Mouse (Mus musculus) testis, adult 2 months (tissue): Measurements from ENCODE around the gene Wdtc1. TPM values are rescaled to one million over a fixed set of nuclear protein-coding genes. Genes with fewer than 3 reads are reported as not detected.

Experiments
- H3K27ac ChIP-seq: fragments of 200-500 bp; 2 replicates; pipeline ENCODE4 v1.5.1; 2012; ENCODE audit warnings: low read depth, low read length; ENCODE audit not compliant: control insufficient read depth, insufficient read depth
- H3K27me3 ChIP-seq: fragments of 200-500 bp; 2 replicates; pipeline ENCODE4 v1.6.1; 2012; ENCODE audit warnings: mild to moderate bottlenecking, low read length, moderate library complexity; ENCODE audit not compliant: control insufficient read depth, insufficient read depth
- H3K36me3 ChIP-seq: fragments of 200-500 bp; 2 replicates; pipeline ENCODE4 v1.6.1; 2012; ENCODE audit warnings: mild to moderate bottlenecking, low read length; ENCODE audit not compliant: control insufficient read depth, insufficient read depth
- H3K4me1 ChIP-seq: fragments of 200-500 bp; 2 replicates; pipeline ENCODE4 v1.6.1; 2012; ENCODE audit warnings: low read length; ENCODE audit not compliant: control insufficient read depth, insufficient read depth
- H3K4me3 ChIP-seq: fragments of 200-500 bp; 2 replicates; pipeline ENCODE4 v1.5.1; 2012; ENCODE audit warnings: low read depth, mild to moderate bottlenecking, low read length, moderate library complexity, mixed read lengths; ENCODE audit not compliant: control insufficient read depth
- CTCF ChIP-seq: fragments of 200-500 bp; IDR thresholded peaks from 2 replicates; pipeline ENCODE4 v1.5.1; 2012; ENCODE audit warnings: low read depth, mild to moderate bottlenecking, inconsistent platforms, low read length, moderate library complexity; ENCODE audit not compliant: control insufficient read depth, insufficient read depth, insufficient replicate concordance
- POLR2A ChIP-seq: fragments of 200-500 bp; IDR thresholded peaks from 2 replicates; pipeline ENCODE4 v1.6.1; 2012; ENCODE audit warnings: low read depth, mild to moderate bottlenecking, inconsistent platforms, low read length, moderate library complexity; ENCODE audit not compliant: control insufficient read depth
- polyA plus RNA-seq: library from polyadenylated mRNA; depleted of rRNA; stranded (reverse); fragments of >200 nt; gene quantifications from 2 replicates; pipeline ENCODE4 v1.2.3, GENCODE M21; 2012

The Wdtc1 gene
- polyA plus RNA-seq, 1 experiment: 323 TPM

DNA sequence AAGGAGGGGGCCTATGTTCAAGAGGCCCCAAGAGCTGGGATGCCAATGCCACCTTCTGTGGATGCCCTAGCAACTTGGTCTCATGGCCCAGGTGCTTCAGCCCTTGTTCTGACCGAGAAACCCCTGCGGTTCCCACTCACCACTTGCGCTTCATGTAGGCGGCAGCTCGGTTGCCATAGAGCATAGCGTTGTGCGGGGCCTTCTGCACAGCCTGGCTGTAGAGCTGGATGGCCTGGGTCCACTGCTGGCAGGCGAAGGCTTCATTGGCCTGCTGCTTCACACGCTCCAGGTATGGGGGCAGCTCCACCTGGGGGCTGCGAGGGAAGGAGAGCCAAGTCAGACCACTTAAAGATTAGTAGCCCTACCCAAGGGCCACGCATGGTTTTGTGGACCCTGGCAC is 52.9 kb downstream of the Wdtc1 start:
- Histone ChIP-seq H3K4me1 (no peaks in the 10 kb centered on the region), H3K36me3 (peaks cover 4% of the 10 kb centered on the region), H3K27me3 (no peaks in the 10 kb centered on the region), H3K27ac (no peak overlapping the region), H3K4me3 (no peak overlapping the region)
- TF ChIP-seq POLR2A (no peak), CTCF (no peak)

DNA sequence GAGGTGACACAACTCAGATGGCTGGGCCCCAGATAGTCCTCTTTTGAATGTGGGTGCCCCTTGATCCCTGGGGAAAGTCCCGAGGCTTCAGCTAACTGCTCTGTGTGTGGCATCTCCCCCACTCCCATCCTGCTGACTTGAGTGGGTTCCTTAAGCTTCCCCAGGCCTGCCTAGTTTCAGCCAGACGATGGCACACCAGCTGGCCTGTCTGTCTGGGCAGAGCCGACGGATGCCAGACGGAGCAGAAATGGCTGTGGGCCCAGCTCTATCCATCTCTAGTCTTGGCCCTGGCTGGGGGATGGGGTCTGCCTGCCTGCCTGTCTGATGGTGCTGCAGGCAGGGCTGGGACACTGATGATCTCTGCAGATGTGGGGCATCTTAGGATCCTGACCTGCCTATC is 53.6 kb downstream of the Wdtc1 start:
- H3K27ac ChIP-seq: no peak overlapping the region
- no peaks in the 10 kb centered on the region for H3K4me1 ChIP-seq
- TF ChIP-seq POLR2A (no peak), CTCF (no peak)
- no peak overlapping the region for H3K4me3 ChIP-seq
- H3K36me3 ChIP-seq: peaks cover 2% of the 10 kb centered on the region
- H3K27me3 ChIP-seq: no peaks in the 10 kb centered on the region

DNA sequence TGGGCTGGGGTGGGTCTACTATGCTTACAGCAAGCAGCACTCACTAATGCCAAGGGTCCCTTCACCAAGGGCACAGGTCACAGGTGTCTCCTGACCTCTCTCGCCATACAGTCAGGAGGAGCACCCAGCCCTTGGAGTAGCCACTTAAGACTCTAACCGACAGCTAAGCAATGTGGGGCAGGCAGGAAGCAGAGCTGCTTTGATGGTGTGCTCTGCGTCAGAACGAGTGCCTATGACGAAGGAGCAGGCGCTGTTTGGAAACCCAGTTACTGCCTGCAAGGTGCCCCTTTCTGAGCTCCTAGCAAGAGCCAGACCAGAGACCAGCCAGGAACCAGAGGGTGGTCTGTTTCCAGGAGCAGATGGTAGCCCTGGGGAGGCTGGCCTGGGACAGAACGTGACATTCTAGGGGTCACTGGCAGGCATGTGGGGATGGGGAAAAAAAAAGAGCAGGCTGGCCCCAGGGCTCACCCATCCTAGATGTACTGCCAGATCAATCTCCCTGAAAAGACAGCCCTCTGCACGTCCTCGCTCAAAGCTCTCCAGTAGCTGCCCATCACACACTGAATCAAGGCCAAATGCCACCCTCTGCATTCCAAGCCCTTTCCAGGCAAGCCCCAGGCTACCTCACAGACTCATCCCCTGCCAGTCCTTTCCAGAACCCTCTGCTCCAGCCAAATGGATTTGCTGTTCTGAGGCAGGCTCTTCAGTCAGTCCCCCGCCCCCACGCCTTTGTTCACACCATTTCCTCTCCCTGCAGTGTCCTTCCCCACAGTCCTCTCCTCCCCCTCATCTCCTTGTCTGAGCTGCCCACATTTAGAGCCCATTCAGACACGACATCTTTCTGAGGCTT is 54.5 kb downstream of the Wdtc1 start:
- TF ChIP-seq POLR2A (no peak), CTCF (no peak)
- H3K4me1 ChIP-seq: no peaks in the 10 kb centered on the region
- H3K27ac ChIP-seq: peak overlapping the region; percentile 12; the same call in 1 of the 2 replicates
- H3K4me3 ChIP-seq: no peak overlapping the region
- no peaks in the 10 kb centered on the region for H3K27me3 ChIP-seq
- no peaks in the 10 kb centered on the region; the same call in 1 of the 2 replicates for H3K36me3 ChIP-seq

DNA sequence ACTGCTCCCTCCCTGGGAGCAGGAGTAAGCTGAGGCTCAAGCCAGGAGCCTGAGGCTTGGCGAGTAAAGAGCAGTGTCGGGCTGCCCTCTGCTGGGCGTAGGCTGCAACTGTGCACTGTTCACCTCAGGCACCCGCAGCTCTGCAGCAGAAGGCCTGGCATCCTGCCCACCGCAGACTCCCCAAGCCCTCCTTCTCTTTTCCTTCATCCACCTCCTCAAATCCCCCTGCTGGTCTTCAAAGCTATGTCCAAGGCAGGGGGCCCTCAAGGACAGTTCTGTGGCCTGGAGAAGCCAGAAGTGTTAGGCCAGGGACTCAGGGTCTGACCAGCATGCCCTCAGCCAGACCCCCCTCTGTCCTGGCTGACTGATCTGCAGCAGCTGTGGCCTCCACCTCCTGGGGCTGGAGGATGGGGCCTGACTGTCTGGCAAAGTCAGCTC is 55.5 kb downstream of the Wdtc1 start:
- H3K27me3 ChIP-seq: no peaks in the 10 kb centered on the region
- TF ChIP-seq POLR2A (no peak), CTCF (peak; percentile 77; the same call in 1 of the 2 replicates)
- H3K27ac ChIP-seq: peak overlapping the region; percentile 16; the same call in 1 of the 2 replicates
- H3K36me3 ChIP-seq: no peaks in the 10 kb centered on the region; the same call in 1 of the 2 replicates
- no peak overlapping the region for H3K4me3 ChIP-seq
- no peaks in the 10 kb centered on the region for H3K4me1 ChIP-seq

DNA sequence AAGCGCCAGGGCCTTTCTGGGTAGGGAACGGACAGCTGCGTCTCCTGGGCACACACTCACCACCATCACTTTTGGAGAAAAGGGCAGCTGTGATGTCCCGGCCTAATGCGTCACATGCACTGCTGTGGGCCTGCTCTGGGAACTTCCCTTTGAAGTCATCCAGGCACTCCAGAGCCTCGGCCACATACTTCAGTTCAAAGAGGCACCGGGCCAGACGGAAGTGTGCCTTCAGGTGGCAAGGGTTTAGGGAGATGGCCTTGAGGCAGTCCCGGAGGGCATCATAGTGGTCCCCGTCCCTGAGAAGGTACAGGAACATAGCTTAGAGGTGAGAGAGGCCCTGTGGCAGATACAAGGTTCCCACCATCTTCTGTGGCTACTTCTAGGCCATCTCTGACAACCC is 55.9 kb downstream of the Wdtc1 start:
- Histone ChIP-seq H3K36me3 (no peaks in the 10 kb centered on the region; the same call in 1 of the 2 replicates), H3K4me3 (no peak overlapping the region), H3K27me3 (no peaks in the 10 kb centered on the region), H3K27ac (no peak overlapping the region; the same call in 1 of the 2 replicates), H3K4me1 (no peaks in the 10 kb centered on the region)
- no peak for TF ChIP-seq CTCF
- no peak for TF ChIP-seq POLR2A

DNA sequence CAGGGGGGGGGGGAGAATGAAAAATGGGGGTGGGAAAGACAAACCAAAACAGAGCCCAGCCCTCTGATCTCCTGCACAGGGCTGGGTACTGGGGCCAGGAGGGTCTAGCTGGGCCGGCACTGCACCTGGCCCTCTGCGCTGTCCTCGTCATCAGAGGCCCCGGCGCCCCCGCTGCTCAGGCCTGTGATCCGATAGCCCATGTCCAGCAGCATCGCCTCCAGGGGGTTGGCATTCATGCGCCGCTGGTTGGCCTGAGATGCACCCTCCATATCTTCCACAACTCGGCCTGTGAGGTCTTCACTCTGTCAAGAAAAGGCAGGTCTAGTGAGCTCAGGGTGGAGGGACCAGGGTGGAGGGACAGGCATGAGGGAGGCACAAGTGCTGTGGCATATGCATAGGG is 59.2 kb downstream of the Wdtc1 start:
- Histone ChIP-seq H3K27ac (no peak overlapping the region), H3K4me3 (no peak overlapping the region), H3K27me3 (no peaks in the 10 kb centered on the region), H3K36me3 (no peaks in the 10 kb centered on the region; the same call in 1 of the 2 replicates), H3K4me1 (no peaks in the 10 kb centered on the region)
- TF ChIP-seq CTCF: no peak
- TF ChIP-seq POLR2A: no peak
